Mouse (Mus musculus) MEL (cell line): ENCODE data around the gene Lamtor5. TPM values are rescaled to one million over a fixed set of nuclear protein-coding genes. Genes with fewer than 3 reads are reported as not detected.

Source experiments
- DNase-seq: peaks from one replicate; pipeline ENCODE4 v3.0.0; 2011; ENCODE audit warnings: low read depth, low spot score
- H3K27ac ChIP-seq: 2 replicates; pipeline ENCODE4 v1.5.1; 2012; ENCODE audit warnings: low read depth, mild to moderate bottlenecking, control low read depth, low read length, moderate library complexity; ENCODE audit not compliant: control insufficient read depth
- H3K27me3 ChIP-seq, 2 experiments: fragments of 150-350 bp in 1 of 2; sonication (generic) in 1 of 2; 2 replicates each; pipeline ENCODE4 v1.6.1; 2012; ENCODE audit warnings: low read length in 2 of 2, mild to moderate bottlenecking in 2 of 2, improper control_type of control experiment in 1 of 2, moderate library complexity in 1 of 2; ENCODE audit not compliant: insufficient read depth in 2 of 2, control insufficient read depth in 1 of 2
- H3K36me3 ChIP-seq, 2 experiments: 2 replicates each; pipeline ENCODE4 v1.6.1; 2012 to 2014; ENCODE audit warnings: low read length in 2 of 2, improper control_type of control experiment in 1 of 2, inconsistent platforms in 1 of 2, mild to moderate bottlenecking in 1 of 2; ENCODE audit not compliant: insufficient read depth in 2 of 2, control insufficient read depth in 1 of 2
- H3K4me1 ChIP-seq, 2 experiments: fragments of 150-350 bp in 1 of 2; sonication (generic) in 1 of 2; 2 replicates each; pipeline ENCODE4 v1.6.1; 2012; ENCODE audit warnings: low read length in 2 of 2, improper control_type of control experiment in 1 of 2, mild to moderate bottlenecking in 1 of 2; ENCODE audit not compliant: insufficient read depth in 2 of 2, control insufficient read depth in 1 of 2
- H3K4me3 ChIP-seq, 2 experiments: fragments of 150-350 bp in 1 of 2; sonication (generic) in 1 of 2; 2 replicates each; pipeline ENCODE4 v1.5.1; 2012; ENCODE audit warnings: low read depth in 2 of 2, low read length in 2 of 2, mild to moderate bottlenecking in 2 of 2, moderate library complexity in 2 of 2, control low read depth in 1 of 2, improper control_type of control experiment in 1 of 2; ENCODE audit not compliant: control insufficient read depth in 1 of 2, insufficient read depth in 1 of 2
- H3K79me2 ChIP-seq: 2 replicates; pipeline ENCODE4 v1.6.1; 2012; ENCODE audit warnings: mild to moderate bottlenecking, low read length, moderate library complexity; ENCODE audit not compliant: control insufficient read depth, poor library complexity, insufficient read depth
- H3K9ac ChIP-seq: 2 replicates; pipeline ENCODE4 v1.6.1; 2012; ENCODE audit warnings: low read depth, mild to moderate bottlenecking, control low read depth, low read length, moderate library complexity; ENCODE audit not compliant: control insufficient read depth, poor library complexity, severe bottlenecking
- H3K9me3 ChIP-seq: fragments of 150-350 bp; sonication (generic); replicated peaks from 2 replicates; pipeline ENCODE4 v1.6.1; 2012; ENCODE audit warnings: mild to moderate bottlenecking, low read length, improper control_type of control experiment, moderate library complexity; ENCODE audit not compliant: insufficient read depth
- BHLHE40 ChIP-seq: IDR thresholded peaks from 2 replicates; pipeline ENCODE4 v1.6.1; 2012; ENCODE audit warnings: low read depth, mild to moderate bottlenecking, inconsistent platforms, low read length, improper control_type of control experiment, borderline replicate concordance
- CHD2 ChIP-seq: IDR thresholded peaks from 2 replicates; pipeline ENCODE4 v1.6.1; 2011; ENCODE audit warnings: low read length, improper control_type of control experiment
- E2F4 ChIP-seq: IDR thresholded peaks from 2 replicates; pipeline ENCODE4 v1.6.1; 2011; ENCODE audit warnings: low read depth, low read length, improper control_type of control experiment, borderline replicate concordance
- ELF1 ChIP-seq: IDR thresholded peaks from 2 replicates; pipeline ENCODE4 v1.6.1; 2014; ENCODE audit warnings: low read depth, mild to moderate bottlenecking, inconsistent platforms, low read length, improper control_type of control experiment, moderate library complexity
- GATA1 ChIP-seq: IDR thresholded peaks from 2 replicates; pipeline ENCODE4 v1.6.1; 2011; ENCODE audit warnings: low read depth, low read length, improper control_type of control experiment
- HCFC1 ChIP-seq: IDR thresholded peaks from 2 replicates; pipeline ENCODE4 v1.6.1; 2012; ENCODE audit warnings: low read depth, mild to moderate bottlenecking, inconsistent platforms, low read length, improper control_type of control experiment, moderate library complexity
- KAT2A ChIP-seq: conservative IDR thresholded peaks from 2 replicates; pipeline ENCODE4 v1.6.1; 2012; ENCODE audit warnings: low read depth, low read length, improper control_type of control experiment, inconsistent platforms
- MAX ChIP-seq: IDR thresholded peaks from 2 replicates; pipeline ENCODE4 v1.6.1; 2011; ENCODE audit warnings: low read length, improper control_type of control experiment
- MEF2A ChIP-seq: IDR thresholded peaks from 2 replicates; pipeline ENCODE4 v1.6.1; 2014; ENCODE audit warnings: low read depth, mild to moderate bottlenecking, inconsistent platforms, low read length, improper control_type of control experiment; ENCODE audit not compliant: poor library complexity, insufficient replicate concordance, severe bottlenecking; ENCODE audit errors: extremely low read depth
- MXI1 ChIP-seq: IDR thresholded peaks from 2 replicates; pipeline ENCODE4 v1.6.1; 2011; ENCODE audit warnings: mild to moderate bottlenecking, low read depth, low read length, improper control_type of control experiment
- NELFE ChIP-seq: IDR thresholded peaks from 2 replicates; pipeline ENCODE4 v1.6.1; 2011; ENCODE audit warnings: low read depth, low read length, improper control_type of control experiment
- NRF1 ChIP-seq: IDR thresholded peaks from 2 replicates; pipeline ENCODE4 v1.6.1; 2014; ENCODE audit warnings: low read depth, mild to moderate bottlenecking, inconsistent platforms, low read length, improper control_type of control experiment, moderate library complexity; ENCODE audit not compliant: poor library complexity, insufficient read depth, severe bottlenecking
- POLR2A ChIP-seq, 2 experiments: IDR thresholded peaks; 2 replicates each; pipeline ENCODE4 v1.6.1; 2011 to 2012; ENCODE audit warnings: low read length in 2 of 2, mild to moderate bottlenecking in 2 of 2, control low read depth in 1 of 2, improper control_type of control experiment in 1 of 2, low read depth in 1 of 2, moderate library complexity in 1 of 2; ENCODE audit not compliant: control insufficient read depth in 1 of 2, insufficient read depth in 1 of 2, poor library complexity in 1 of 2
- POLR2AphosphoS2 ChIP-seq: IDR thresholded peaks from 2 replicates; pipeline ENCODE4 v1.6.1; 2011; ENCODE audit warnings: low read length, improper control_type of control experiment
- RAD21 ChIP-seq: IDR thresholded peaks from 2 replicates; pipeline ENCODE4 v1.6.1; 2011; ENCODE audit warnings: mild to moderate bottlenecking, low read depth, low read length, improper control_type of control experiment
- SIN3A ChIP-seq: IDR thresholded peaks from 2 replicates; pipeline ENCODE4 v1.6.1; 2012; ENCODE audit warnings: low read length, improper control_type of control experiment, inconsistent platforms
- SMC3 ChIP-seq: IDR thresholded peaks from 2 replicates; pipeline ENCODE4 v1.6.1; 2011; ENCODE audit warnings: low read depth, low read length, improper control_type of control experiment
- TBP ChIP-seq: IDR thresholded peaks from 2 replicates; pipeline ENCODE4 v1.8.0; 2011; ENCODE audit warnings: low read depth, low read length, improper control_type of control experiment
- UBTF ChIP-seq: IDR thresholded peaks from 2 replicates; pipeline ENCODE4 v1.6.1; 2012; ENCODE audit warnings: low read depth, mild to moderate bottlenecking, inconsistent platforms, low read length, improper control_type of control experiment, moderate library complexity, borderline replicate concordance; ENCODE audit not compliant: insufficient read depth
- USF1 ChIP-seq: IDR thresholded peaks from 2 replicates; pipeline ENCODE4 v1.6.1; 2014; ENCODE audit warnings: low read depth, mild to moderate bottlenecking, inconsistent platforms, low read length, improper control_type of control experiment, moderate library complexity
- USF2 ChIP-seq, 2 experiments: IDR thresholded peaks; 2 replicates each; pipeline ENCODE4 v1.6.1; 2011 to 2012; ENCODE audit warnings: improper control_type of control experiment in 2 of 2, low read length in 2 of 2, borderline replicate concordance in 1 of 2, inconsistent platforms in 1 of 2, low read depth in 1 of 2, mild to moderate bottlenecking in 1 of 2; ENCODE audit not compliant: insufficient read depth in 1 of 2
- ZC3H11A ChIP-seq: IDR thresholded peaks from 2 replicates; pipeline ENCODE4 v1.6.1; 2012; ENCODE audit warnings: low read depth, mild to moderate bottlenecking, inconsistent platforms, low read length, improper control_type of control experiment
- ZKSCAN1 ChIP-seq: IDR thresholded peaks from 2 replicates; pipeline ENCODE4 v1.6.1; 2012; ENCODE audit warnings: low read depth, mild to moderate bottlenecking, inconsistent platforms, low read length, improper control_type of control experiment, moderate library complexity
- ZNF384 ChIP-seq: IDR thresholded peaks from 2 replicates; pipeline ENCODE4 v1.6.1; 2012; ENCODE audit warnings: low read depth, mild to moderate bottlenecking, inconsistent platforms, low read length, improper control_type of control experiment
- polyA plus RNA-seq, 2 experiments: library from polyadenylated mRNA; stranded (reverse) in 1 of 2; unstranded in 1 of 2; fragments of >175 nt in 1 of 2; fragments of >200 nt in 1 of 2; gene quantifications; 2 replicates each; pipeline versions ENCODE4 v1.2.1 to v1.2.4; 2012; ENCODE audit warnings: low replicate concordance in 2 of 2, low read depth in 1 of 2; ENCODE audit not compliant: insufficient read length in 2 of 2, insufficient read depth in 1 of 2, missing spikeins in 1 of 2
- total RNA-seq: library from RNA; depleted of rRNA; stranded (reverse); fragments of 300-350 nt; gene quantifications from 2 replicates; pipeline ENCODE4 v1.2.3, GENCODE M21; 2012; rRNA removed

Lamtor5 gene
- total RNA-seq = 129 TPM in 2 replicates
- 100 to 1,000 TPM; 104 to 170 TPM for polyA plus RNA-seq

- H3K9ac ChIP-seq = peak within 1 kb of the TSS; percentile 63
- peaks cover 10% of the 10 kb centered on the region for H3K79me2 ChIP-seq
- peak within 1 kb of the TSS; percentile 66 to 68 for H3K4me3 ChIP-seq
- H3K36me3 ChIP-seq = peaks cover 0 to 6% of the 10 kb centered on the region in 2 experiments; a peak in 2 of 4 replicates
- H3K27me3 ChIP-seq = no peaks in the 10 kb centered on the region
- H3K27ac ChIP-seq = no peak within 1 kb of the TSS
- H3K9me3 ChIP-seq = no peaks in the 10 kb centered on the region
- TF ChIP-seq MXI1 = peak; percentile 77
- TF ChIP-seq TBP = peak; percentile 62; the same call in 1 of the 2 replicates
- peak; percentile 95 for TF ChIP-seq SIN3A
- TF ChIP-seq ZKSCAN1 = no peak
- TF ChIP-seq KAT2A = peak; percentile 59; the same call in 1 of the 2 replicates
- peak; percentile 75 for TF ChIP-seq POLR2AphosphoS2
- peak; percentile 98 for TF ChIP-seq USF1
- TF ChIP-seq MEF2A = no peak
- no peak; the same call in 1 of the 2 replicates for TF ChIP-seq E2F4
- TF ChIP-seq HCFC1 = peak; percentile 91
- TF ChIP-seq RAD21 = no peak
- TF ChIP-seq ZNF384 = no peak
- no peak for TF ChIP-seq NRF1
- no peak for TF ChIP-seq CHD2
- TF ChIP-seq SMC3 = no peak
- peak; percentile 71 to 85; a peak in 3 of 4 replicates for TF ChIP-seq USF2 (IDR thresholded peaks at IDR 0.05; ENCODE audit: borderline replicate concordance in 1 of 2, insufficient read depth in 1 of 2, low read depth in 1 of 2, low read length in 2 of 2)
- TF ChIP-seq ELF1 = peak; percentile 96
- peak; percentile 58 for TF ChIP-seq NELFE
- peak; percentile 81 for TF ChIP-seq BHLHE40
- no peak for TF ChIP-seq UBTF
- TF ChIP-seq GATA1 = no peak
- TF ChIP-seq ZC3H11A = no peak
- peak; percentile 59 to 69; a peak in 2 of 4 replicates for TF ChIP-seq POLR2A (IDR thresholded peaks at IDR 0.05; ENCODE audit: control insufficient read depth in 1 of 2, insufficient read depth in 1 of 2, low read depth in 1 of 2, low read length in 2 of 2, poor library complexity in 1 of 2)
- peak; percentile 79 for TF ChIP-seq MAX
- peak; percentile 93 for DNase-seq
- peaks cover 0 to 4% of the 10 kb centered on the region in 2 experiments; a peak in 2 of 4 replicates for H3K4me1 ChIP-seq
These were observed at the start of gene Lamtor5 for GRCm38 (mm10) chr3:107278479-107279269. TSS of gene Lamtor5 (plus strand) at chr3:107278858.
